Mouse (Mus musculus) cerebral cortex, adult 2 months (tissue): ENCODE data around the gene Plek.

Experiments
- WGBS: fragments of 180-500 bp; shearing (Covaris S2); methylation state at CpG from one replicate; pipeline ENCODE4 v1.1.7; 2018; 5-methylcytosine and 5-hydroxymethylcytosine counted together

Gene Plek

GRCm38 (mm10) chr11:16941103-16941793 lies 110.9 kb downstream of the Plek start:
- WGBS, result 45% methylated on average over 4 of the region's 4 CpGs

GRCm38 (mm10) chr11:16935577-16936236 lies 116.5 kb downstream of the Plek start:
- WGBS, result 52% methylated on average over 6 of the region's 6 CpGs

GRCm38 (mm10) chr11:16932159-16932558 lies 120.0 kb downstream of the Plek start:
- 91% methylated on average over 3 of the region's 3 CpGs for WGBS
